Mouse (Mus musculus): ENCODE data around the gene 1700020D05Rik.
A peak's percentile ranks its signal among the peaks of the same experiment; 100 is the strongest.

Gene 1700020D05Rik

DNA sequence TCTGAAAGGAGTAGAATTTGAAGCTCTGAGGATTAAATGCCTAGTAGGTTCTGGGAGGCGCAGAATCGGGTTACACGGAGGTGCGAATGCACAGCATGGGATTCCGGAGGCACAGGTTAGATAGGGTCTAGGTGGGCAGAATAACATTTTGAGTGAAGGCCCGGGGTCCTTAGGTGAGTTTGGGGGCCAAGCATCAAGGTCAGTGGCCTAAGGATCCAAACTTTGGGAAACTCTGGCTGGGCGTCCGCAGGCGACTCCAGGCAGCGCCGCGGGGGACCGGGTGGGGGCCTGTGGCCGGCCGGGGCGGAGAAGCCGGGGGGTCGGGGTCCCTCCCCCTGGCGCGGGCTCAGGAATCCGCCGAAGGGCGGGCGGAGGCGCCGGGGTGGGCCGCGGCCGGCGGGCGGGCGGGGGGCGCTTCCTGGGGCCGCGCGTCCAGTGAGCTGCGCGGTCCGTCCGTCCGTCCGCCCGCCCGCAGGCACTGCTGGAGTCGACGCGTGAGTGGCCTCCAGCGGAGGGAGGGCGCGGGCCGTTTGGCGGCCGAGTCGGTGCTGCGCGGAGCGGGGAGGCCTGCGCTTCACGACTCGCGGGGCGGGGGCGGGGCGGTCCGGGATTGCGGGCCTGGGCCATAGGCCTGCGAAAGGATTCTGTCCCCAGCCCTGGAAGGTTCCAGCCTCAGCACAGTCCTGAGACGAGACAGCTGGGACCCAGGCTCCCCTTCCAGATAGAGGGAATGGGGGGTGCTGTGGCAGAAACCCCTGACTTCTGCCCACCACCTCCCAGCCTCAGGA is 29.1 kb downstream of the 1700020D05Rik start:
- DNase-seq (ENCODE audit: low spot score in 2 of 2): no peak

DNA sequence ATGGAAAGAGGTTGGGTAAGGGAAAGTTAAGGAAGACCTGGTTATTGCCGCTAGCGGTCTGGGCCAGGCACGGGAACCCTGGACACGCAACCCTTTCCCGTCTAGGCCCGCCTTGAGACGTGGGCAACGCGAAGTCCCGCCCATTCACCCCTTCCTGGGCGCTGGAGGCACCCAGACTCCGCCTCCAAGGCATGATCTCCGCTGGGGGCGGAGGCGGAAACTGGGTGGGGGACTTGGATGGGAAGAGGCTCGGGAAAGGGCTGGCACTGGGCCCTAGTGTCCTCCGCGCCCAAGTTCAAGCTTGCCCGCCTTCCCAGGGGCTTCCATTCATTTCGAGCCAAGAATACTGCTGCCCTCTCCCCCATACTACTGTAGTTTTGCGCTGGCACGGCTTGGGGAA is 29.9 kb downstream of the 1700020D05Rik start, which contains the start of gene Efemp2:
Gene Efemp2, plus strand, starts transcription at position 235 of the 400 bp plus-strand sequence.
- DNase-seq (ENCODE audit: low spot score in 2 of 2): peak in 1 of 2 experiments; percentile 48

DNA sequence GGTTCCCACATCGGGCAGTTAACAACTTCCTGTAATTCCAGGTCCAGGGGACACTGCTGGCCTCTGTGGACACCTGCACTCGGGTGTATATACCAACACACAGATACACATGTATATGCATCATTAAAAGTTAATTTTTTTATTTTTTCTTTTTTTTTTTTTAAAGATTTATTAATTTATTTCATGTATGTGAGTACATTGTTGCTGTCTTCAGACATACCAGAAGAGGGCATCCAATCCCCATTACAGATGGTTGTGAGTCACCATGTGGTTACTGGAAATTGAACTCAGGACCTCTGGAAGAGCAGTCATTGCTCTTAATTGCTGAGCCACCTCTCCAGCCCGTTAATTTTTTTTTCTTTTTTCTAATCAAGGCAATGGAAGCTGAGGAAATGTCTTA is 30.7 kb downstream of the 1700020D05Rik start:
- no peak for DNase-seq (ENCODE audit: low spot score in 2 of 2)

DNA sequence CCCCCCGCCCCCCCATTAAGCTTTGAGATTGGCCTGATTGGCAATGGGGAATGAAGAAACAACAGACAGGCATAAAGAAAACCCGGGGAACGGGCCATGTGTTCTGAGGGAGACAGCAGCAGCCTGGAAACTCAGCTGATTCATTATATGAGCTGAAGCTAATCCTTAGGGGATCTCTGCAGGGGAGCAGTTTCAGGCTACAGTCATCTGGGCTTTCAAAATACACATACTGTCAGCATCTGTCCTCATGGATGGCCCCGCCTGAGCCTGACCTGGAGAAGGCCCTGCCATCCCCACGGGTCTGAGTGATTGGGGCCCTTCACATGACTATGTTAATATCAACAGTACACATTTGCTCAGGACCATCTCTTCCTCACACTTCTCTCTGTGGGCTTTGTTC is 31.7 kb downstream of the 1700020D05Rik start:
- no peak for DNase-seq (ENCODE audit: low spot score in 2 of 2)

DNA sequence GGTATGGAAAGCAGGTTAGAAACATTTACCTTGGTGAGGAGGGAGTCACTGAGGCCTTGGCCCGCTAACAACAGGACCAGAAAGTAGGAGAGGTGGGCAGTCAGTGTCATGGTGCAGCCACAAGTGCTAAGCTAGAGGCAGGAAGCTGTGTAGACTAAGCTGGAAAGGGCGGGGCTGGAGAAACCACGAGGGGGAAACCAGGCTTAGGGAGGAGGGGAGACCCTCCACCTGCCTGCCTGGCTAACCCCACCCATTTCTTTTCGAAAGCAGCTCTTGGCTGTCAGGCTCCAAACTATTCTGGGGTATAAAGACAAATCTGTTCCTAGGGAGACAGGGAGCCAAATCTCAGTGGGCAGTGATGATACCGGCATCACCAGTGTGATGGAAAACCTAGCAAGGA is 35.2 kb downstream of the 1700020D05Rik start, which contains the start of gene Ctsw:
Gene Ctsw, minus strand, starts transcription at position 134 of the 400 bp plus-strand sequence.
- DNase-seq (ENCODE audit: low spot score in 2 of 2): no peak

DNA sequence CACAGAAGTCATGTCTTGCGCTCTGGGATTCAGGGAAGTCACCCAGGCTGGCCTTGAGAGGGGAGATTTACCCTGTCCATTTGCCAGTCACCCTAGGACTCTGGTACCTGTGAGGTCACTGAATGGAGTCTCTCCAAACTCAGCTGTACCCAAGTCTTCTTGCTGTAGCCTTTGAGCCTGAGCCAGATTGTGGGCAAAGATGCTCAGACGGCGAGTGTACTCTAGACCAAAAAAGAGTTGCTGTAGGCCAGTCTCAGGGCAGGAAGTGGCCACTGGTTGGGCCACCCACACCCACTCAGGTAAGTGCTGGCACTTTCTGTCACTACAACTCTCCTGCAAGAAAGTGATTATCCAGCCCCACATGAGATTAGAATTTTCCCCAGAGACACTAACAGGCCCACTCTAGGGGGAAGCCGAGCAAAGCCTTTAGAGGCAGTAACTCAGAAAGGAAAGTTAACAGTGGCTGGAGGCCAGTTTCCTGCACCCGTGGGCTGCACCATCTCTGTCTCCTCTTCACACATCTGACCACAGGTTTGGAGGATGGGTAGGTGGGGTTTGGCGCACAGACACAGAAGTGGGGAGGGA is 36.6 kb downstream of the 1700020D05Rik start:
- no peak for DNase-seq (ENCODE audit: low spot score in 2 of 2)

DNA sequence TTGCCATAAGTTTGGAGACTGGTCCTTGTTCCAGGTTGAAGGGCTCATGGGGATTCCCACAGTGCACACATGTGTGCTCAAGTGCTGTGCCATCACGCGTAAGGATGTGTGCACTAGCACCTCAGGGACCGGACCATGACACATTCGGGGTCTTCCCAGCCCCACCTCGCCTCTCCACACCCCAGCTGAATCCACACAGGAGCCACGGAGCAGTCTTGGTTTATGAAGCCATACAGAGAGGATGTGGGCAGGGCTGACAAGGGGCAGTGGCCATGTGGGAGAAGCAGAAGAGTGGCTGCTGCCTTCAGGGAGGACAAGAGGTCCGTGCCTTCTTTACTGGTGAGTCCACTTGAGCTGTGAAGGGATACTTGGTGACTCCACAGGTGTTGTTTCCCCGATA is 38.5 kb downstream of the 1700020D05Rik start:
- no peak for DNase-seq (ENCODE audit: low spot score in 2 of 2)

DNA sequence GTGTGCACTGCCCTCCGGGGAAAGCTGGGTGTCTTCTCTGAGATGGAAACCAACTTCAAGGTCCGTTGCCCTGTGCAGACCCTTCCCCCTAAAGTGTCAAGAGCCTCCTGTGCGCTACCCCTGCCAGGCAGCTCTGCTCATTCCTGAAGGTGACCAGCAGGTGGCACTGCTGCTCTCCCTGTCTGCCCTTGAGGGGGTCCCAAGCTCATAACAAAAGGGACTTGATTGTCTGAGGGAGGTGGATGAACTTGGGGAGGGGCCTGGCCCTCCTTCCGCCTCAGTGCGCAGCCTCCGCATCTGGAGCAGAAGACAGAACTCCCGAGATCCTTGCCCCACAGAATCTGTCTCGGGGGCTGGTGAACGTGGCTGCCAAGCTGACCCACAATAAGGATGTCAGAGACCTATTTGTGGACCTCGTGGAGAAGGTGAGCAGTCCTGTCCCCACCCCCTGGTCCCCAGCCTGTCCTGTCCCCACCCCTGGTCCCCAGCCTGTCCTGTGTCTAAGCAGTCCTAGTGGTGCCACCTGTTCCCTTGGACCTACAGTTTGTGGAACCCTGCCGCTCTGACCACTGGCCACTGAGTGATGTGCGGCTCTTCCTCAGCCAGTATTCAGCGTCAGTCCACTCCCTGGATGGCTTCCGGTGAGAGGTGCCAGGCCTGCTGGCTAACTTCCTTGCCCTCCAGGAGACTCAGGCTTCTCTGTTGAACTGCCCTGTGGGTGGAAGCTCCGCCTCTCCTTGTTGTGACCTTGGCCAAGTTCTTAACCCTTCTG is 39.6 kb downstream of the 1700020D05Rik start:
- DNase-seq (ENCODE audit: low spot score in 2 of 2): no peak

DNA sequence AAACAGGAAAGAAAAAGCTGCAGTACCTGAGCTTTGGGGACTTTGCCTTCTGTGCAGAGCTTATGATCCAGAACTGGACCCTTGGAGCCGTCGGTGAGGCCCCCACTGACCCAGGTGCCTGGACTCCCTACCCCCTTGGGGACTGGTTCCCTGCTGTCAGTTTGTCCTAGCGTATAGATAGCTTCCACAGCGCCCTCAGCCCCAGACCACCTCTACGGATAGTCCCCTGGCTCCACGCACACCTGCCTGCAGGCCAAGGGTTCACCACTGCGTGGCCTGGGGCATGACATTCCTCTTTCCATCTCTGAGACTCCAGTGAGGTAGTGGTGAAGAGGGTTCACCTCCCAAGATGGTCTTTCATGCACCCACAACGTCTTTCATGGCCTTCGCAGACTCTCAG is 40.4 kb downstream of the 1700020D05Rik start:
- no peak for DNase-seq (ENCODE audit: low spot score in 2 of 2)

DNA sequence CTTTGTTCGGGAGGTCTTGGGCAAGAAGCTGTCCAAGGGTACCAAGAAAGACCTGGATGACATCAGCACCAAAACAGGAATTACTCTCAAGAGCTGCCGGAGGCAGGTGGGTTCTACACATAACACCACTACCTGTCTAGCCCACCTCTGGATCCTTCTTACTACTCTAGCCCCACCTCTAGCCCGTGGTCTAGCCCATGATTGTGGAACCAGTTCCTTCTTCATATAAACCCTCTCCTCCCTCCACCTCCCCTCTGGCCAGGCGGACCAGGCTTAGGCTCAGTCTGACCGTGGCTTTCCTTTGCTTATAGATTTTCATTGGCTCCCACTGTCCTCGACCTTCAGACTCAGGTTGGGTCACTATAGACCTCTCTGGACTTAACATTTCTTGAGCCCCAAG is 42.2 kb downstream of the 1700020D05Rik start:
- no peak for DNase-seq (ENCODE audit: low spot score in 2 of 2)

DNA sequence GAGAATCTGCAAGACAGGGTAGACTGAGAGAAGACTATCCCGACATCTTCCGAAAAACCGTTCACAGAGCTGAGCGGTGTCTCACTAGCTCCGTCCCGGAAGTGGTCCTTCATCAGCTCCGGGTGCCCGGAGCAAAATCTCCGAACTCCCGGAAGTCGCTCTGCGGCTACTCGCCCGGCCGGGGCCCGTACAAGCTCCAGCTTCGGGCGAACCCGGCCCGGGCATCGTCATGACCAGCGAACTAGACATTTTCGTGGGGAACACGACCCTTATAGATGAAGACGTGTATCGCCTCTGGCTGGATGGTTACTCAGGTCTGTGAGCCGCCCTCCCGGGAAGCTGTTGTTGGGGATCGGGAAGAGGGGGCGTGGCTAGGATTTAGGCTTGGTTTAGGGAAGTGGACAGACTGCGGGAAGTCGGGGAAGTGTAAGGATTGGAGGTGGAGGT is 43.1 kb downstream of the 1700020D05Rik start, which contains the start of gene Fibp:
Gene Fibp, plus strand, starts transcription at position 151 of the 447 bp plus-strand sequence.
- peak; percentile 73 to 79 for DNase-seq (ENCODE audit: low spot score in 2 of 2)

DNA sequence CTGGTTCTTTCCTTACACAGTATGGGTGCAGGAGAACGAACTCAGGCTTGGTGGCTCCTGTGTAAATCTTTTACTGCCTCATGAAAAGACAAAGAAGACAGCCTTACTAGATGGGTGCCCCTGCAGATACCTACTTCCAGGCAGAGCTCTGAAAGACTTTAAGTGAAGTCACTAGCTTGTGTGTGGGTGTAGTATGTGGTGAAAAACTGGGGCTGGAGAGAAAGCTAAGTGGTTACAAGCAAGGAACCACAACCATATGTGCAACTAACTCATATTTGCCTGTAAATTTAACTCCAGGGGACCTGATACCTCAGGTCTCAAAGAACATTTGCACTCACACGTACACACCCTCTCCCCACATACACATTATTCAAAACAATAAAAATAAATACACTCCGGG is 43.7 kb downstream of the 1700020D05Rik start:
- no peak for DNase-seq (ENCODE audit: low spot score in 2 of 2)

DNA sequence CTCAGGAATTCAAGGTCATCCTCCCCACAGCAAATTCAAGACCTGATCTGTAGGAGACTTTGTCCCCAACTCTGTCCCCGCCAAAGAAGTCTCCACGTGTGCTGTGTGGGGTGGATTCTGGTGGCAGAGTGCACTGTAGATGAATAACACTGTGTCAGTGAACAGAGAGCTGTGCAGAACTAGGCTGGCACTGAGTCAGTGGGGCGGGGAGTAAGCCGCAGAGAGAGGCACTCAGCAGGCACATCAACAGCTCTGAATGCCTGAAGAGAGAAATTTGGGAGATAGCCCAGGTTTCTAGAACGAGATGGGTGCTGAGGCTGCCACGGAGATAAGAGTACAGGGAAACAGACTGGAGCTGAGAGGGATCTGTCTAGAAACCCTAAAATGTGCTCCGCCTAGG is 44.6 kb downstream of the 1700020D05Rik start:
- DNase-seq (ENCODE audit: low spot score in 2 of 2): no peak

DNA sequence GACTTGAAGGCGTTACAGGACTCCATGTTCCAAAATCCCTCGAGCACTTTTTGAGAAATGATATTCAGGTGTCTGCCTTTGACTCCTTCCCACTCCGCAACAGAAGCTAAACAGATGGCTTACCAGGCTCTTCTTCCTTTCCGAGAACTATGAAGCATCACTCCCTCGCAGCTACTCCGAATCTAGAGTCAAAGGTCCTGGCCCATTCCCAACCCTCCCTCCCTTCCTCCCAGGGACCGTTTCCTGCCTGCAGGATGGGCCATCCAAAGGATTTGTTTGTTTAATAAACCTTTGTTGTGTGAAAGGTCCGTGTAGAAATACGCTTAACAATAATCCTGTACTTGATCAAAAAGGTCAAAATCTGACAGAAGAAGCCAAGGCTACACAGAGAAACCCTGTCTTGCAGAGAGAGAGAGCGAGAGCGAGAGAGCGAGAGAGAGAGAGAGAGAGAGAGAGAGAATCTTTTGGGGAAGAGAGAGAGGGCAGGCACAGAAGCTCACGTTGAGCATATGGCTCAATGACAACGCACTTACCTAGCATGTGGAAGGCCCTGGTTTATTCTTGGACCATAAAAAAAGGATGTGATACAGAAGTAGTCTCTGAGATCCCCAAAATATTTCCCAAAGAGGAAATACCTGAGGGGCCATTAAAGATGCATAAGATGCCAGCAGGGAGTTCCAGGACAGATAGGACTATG is 45.7 kb downstream of the 1700020D05Rik start, which contains the start of gene Ccdc85b:
Gene Ccdc85b, minus strand, starts transcription at position 149 of the 697 bp plus-strand sequence.
- DNase-seq (ENCODE audit: low spot score in 2 of 2): no peak

DNA sequence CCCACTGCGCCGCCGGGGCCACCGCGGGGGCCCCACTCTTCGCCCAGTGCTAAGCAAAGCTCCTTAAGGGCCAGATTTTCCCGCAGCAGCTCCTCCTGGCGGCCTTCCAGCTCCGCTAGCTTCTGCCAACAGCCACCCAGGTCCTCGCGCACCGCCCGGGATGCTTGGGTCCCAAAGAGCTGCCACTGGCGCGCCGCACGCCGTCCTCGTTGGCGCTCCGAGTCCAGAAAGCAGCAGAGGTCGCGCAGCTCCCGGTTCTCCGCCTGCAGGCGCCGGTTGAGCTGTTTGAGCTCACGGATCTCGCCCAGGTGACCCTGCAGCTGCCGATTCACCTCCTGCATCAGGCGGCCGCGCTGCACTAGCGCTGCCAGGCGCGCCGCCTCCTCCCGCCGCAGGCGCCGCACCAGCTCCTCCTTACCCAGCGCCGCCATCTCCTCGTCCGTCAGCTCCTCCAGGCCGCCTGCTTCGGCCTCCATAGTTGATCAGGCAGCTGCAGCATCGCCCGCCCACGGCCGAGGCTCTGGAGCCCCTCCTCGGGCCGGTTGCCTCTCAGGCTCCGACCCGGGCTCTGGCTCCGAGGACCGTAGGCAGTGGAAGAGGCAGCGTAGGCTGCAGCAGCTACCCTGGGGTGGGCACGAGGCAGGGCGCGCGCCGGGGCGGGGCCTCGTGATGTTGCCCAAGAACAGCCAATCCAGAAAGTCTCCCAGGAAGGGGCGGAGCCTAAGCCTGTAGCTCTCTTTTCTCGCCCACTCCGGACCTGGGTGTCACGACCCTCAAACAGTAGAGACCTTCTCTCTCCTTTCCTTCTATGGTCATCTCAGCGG is 46.5 kb downstream of the 1700020D05Rik start:
- peak; percentile 96 for DNase-seq (ENCODE audit: low spot score in 2 of 2)

DNA sequence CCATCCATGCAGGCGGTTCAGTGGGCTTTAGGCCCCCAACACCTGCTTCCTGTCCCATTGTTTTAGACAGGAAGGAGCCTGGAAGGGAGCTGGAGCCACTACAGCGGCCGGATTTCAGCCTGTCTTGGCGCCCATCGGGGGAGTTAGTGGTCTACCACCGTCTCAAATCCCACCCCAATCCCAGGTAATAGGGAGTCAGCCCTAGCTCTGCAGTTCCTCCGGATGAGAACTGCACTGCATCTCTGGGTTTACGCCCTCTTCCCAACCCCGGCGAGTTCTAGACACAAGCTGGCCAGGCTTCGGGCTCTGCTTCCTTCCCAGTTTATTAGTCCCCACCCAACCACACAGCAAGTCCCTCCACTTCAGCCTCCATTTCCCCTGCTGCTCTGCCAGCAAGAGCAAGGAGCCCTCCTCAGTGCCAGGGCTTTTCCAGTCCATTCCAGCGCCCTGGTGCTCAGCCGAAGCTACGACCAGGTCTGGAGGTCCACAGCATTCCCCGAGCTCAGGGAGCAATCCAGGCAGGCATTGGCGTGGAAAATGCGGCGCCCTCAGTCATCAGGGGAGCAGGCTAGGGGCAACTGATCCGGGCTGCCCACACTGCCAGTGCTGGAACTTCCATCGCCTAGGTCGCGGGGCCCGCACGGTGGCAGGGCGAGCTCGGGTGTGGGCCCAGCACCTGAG is 47.2 kb downstream of the 1700020D05Rik start:
- no peak for DNase-seq (ENCODE audit: low spot score in 2 of 2)

DNA sequence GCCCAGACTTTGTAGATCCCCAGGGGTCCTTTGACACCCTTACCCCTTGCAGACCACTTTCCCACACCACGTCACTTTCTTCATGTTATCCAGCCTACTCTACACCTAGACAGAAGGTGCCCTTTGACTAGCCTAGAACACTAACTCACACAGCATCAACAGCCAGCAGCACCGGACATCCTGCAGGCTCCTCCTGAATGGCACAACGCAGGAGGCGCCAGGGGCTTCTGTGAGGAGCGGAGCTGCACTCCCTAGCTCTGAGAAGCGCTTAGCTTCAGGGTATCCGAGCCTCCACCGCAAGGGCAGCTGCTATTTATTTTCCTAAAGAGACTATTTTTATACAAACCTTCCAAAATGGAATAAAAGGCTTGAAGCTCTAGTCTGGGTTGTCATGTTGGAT is 48.0 kb downstream of the 1700020D05Rik start:
- DNase-seq (ENCODE audit: low spot score in 2 of 2): no peak

DNA sequence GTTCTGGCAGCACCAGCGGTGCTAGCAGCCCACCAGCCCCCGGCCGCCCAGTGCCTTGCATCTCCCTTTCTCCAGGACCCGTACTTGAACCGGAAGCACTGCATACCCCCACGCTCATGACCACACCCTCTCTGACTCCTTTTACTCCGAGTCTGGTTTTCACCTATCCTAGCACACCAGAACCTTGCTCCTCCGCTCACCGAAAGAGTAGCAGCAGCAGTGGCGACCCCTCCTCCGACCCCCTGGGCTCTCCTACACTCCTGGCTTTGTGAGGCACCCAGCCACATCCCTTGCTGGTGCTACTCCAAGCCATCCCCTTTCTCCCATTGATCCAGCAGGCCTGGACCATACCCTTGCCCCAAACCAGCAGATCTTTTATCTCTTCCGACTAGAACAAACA is 48.5 kb downstream of the 1700020D05Rik start:
- no peak for DNase-seq (ENCODE audit: low spot score in 2 of 2)
